Mouse (Mus musculus): ENCODE data around the gene Rps6kc1. TPM values are rescaled to one million over a fixed set of nuclear protein-coding genes. Genes with fewer than 3 reads are reported as not detected.

Rps6kc1 gene
- polyA plus RNA-seq, 1 experiment, result 7.4 TPM

DNA sequence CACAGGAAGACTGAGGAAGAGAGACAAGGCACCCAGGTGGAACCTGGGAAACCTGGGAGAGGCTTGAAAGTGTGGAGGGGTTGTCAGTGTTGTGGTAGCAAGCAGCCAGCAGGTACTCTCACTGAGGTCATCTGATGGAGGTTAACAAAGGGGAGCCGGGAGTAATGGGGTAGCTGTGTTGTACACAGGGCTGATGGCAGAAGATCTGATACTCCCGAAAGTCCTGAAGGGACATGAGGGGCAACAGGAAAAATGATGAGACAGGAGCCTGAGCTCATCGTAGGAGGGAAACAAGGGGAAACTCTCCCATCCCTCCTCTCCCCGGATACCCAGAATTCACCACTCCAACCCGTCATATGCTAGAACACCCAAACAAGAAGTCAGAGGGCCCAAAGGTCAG lies 244.2 kb downstream of the Rps6kc1 start:
- Histone ChIP-seq H3K4me3 (ENCODE audit: control insufficient read depth, insufficient read depth, low read length) (no peak overlapping the region), H3K36me3 (ENCODE audit: control insufficient read depth, insufficient read depth, low read length) (no peaks in the 10 kb centered on the region), H3K27ac (ENCODE audit: control insufficient read depth, insufficient read depth, low read length) (no peak overlapping the region), H3K4me1 (replicated peaks; ENCODE audit: control insufficient read depth, insufficient read depth, low read length) (no peaks in the 10 kb centered on the region), H3K27me3 (ENCODE audit: control insufficient read depth, insufficient read depth, low read length) (no peaks in the 10 kb centered on the region)
- DNase-seq, result no peak
- 91% methylated on average over 5 of the region's 5 CpGs for WGBS
- no peak for TF ChIP-seq CTCF (IDR thresholded peaks at IDR 0.05; ENCODE audit: borderline replicate concordance, control insufficient read depth, extremely low read depth, insufficient read depth, low read length, poor library complexity)
- no peak for TF ChIP-seq POLR2A (IDR thresholded peaks at IDR 0.05; ENCODE audit: control insufficient read depth, extremely low read depth, insufficient read depth, low read length, poor library complexity)

DNA sequence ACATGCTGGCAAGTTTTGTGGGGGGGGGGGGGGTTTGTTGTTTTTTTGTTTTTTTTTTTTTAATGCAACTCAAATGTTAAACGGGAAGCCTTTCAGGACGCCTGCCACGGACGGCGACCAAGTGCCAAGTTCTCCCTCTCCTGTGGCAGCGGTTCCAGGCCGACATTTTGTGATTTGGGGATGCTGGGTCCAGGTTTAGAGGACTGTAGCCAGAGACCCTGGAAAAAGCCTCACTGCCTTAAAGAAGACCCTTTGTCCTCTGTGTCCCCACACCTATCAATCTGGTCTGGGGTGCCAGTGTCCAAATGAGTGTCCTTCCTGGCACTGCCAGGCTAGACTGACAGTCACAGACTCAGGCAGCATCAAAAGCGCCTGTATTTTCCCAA lies 246.1 kb downstream of the Rps6kc1 start:
- DNase-seq, result no peak
- Histone ChIP-seq H3K4me1 (replicated peaks; ENCODE audit: control insufficient read depth, insufficient read depth, low read length) (no peaks in the 10 kb centered on the region), H3K27me3 (ENCODE audit: control insufficient read depth, insufficient read depth, low read length) (no peaks in the 10 kb centered on the region), H3K4me3 (ENCODE audit: control insufficient read depth, insufficient read depth, low read length) (no peak overlapping the region), H3K27ac (ENCODE audit: control insufficient read depth, insufficient read depth, low read length) (no peak overlapping the region), H3K36me3 (ENCODE audit: control insufficient read depth, insufficient read depth, low read length) (no peaks in the 10 kb centered on the region)
- 90% methylated on average over 8 of the region's 8 CpGs for WGBS
- TF ChIP-seq POLR2A (IDR thresholded peaks at IDR 0.05; ENCODE audit: control insufficient read depth, extremely low read depth, insufficient read depth, low read length, poor library complexity) (no peak), CTCF (IDR thresholded peaks at IDR 0.05; ENCODE audit: borderline replicate concordance, control insufficient read depth, extremely low read depth, insufficient read depth, low read length, poor library complexity) (no peak)

GRCm38 (mm10) chr1:190664767-190665489 lies 246.6 kb downstream of the Rps6kc1 start:
- WGBS, result 92% methylated on average over 21 of the region's 21 CpGs
- no peak for TF ChIP-seq POLR2A (IDR thresholded peaks at IDR 0.05; ENCODE audit: control insufficient read depth, extremely low read depth, insufficient read depth, low read length, poor library complexity)
- no peak for TF ChIP-seq CTCF (IDR thresholded peaks at IDR 0.05; ENCODE audit: borderline replicate concordance, control insufficient read depth, extremely low read depth, insufficient read depth, low read length, poor library complexity)
- Histone ChIP-seq H3K4me1 (replicated peaks; ENCODE audit: control insufficient read depth, insufficient read depth, low read length) (no peaks in the 10 kb centered on the region), H3K27me3 (ENCODE audit: control insufficient read depth, insufficient read depth, low read length) (no peaks in the 10 kb centered on the region), H3K36me3 (ENCODE audit: control insufficient read depth, insufficient read depth, low read length) (no peaks in the 10 kb centered on the region), H3K27ac (ENCODE audit: control insufficient read depth, insufficient read depth, low read length) (no peak overlapping the region), H3K4me3 (ENCODE audit: control insufficient read depth, insufficient read depth, low read length) (no peak overlapping the region)
- DNase-seq, result no peak

DNA sequence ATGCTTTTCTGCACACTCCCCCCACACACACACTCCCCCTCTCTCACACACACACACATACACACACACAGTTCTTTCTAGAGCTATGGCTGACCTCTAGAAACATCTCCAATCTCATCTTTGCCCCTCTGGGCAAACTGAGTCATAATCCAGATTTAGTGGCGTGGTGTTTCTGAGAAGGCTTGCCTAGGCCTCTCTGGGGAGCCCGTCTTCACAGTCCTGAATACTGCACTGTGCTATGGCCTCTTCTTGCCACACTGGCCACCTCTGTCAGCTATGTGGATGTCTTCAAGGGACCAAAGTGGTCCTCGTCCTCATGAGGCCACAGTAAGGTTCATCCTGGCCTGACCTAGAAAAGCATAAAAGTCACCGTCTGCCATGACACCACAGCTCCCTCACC lies 247.6 kb downstream of the Rps6kc1 start:
- H3K36me3 ChIP-seq (ENCODE audit: control insufficient read depth, insufficient read depth, low read length), result no peaks in the 10 kb centered on the region

DNA sequence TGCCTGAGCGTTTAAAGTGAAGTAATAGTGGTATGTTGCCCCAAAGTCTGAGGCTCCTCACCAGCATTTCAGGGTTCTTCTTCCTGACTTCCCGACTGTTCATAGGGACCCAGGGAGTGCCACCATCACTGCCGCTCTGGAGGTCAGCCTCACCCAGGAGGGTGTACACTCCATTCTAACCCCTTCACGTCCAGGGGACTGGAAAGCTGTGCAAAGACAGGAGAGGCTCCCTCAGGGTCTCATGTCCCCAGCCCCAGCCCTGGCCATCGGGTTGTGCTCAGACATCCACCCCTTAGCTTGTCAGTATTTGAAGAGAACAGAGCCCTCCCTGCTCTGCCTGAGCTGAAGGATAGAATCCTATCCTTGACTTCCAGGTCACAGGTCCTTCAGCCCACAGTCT lies 248.8 kb downstream of the Rps6kc1 start:
- DNase-seq, result no peak
- 90% methylated on average over 5 of the region's 5 CpGs for WGBS
- Histone ChIP-seq H3K27ac (ENCODE audit: control insufficient read depth, insufficient read depth, low read length) (no peak overlapping the region), H3K4me1 (replicated peaks; ENCODE audit: control insufficient read depth, insufficient read depth, low read length) (no peaks in the 10 kb centered on the region), H3K27me3 (ENCODE audit: control insufficient read depth, insufficient read depth, low read length) (no peaks in the 10 kb centered on the region), H3K4me3 (ENCODE audit: control insufficient read depth, insufficient read depth, low read length) (no peak overlapping the region), H3K36me3 (ENCODE audit: control insufficient read depth, insufficient read depth, low read length) (no peaks in the 10 kb centered on the region)
- no peak for TF ChIP-seq POLR2A (IDR thresholded peaks at IDR 0.05; ENCODE audit: control insufficient read depth, extremely low read depth, insufficient read depth, low read length, poor library complexity)
- no peak for TF ChIP-seq CTCF (IDR thresholded peaks at IDR 0.05; ENCODE audit: borderline replicate concordance, control insufficient read depth, extremely low read depth, insufficient read depth, low read length, poor library complexity)

More for the DNA sequence above, 247.6 kb downstream of the Rps6kc1 start:
- H3K27ac ChIP-seq (ENCODE audit: control insufficient read depth, insufficient read depth, low read length), result no peak overlapping the region
- no peaks in the 10 kb centered on the region for H3K27me3 ChIP-seq (ENCODE audit: control insufficient read depth, insufficient read depth, low read length)
- WGBS, result 93% methylated on average over 4 of the region's 4 CpGs
- DNase-seq, result no peak
- H3K4me1 ChIP-seq (replicated peaks; ENCODE audit: control insufficient read depth, insufficient read depth, low read length), result no peaks in the 10 kb centered on the region
- H3K4me3 ChIP-seq (ENCODE audit: control insufficient read depth, insufficient read depth, low read length), result no peak overlapping the region
- TF ChIP-seq POLR2A (IDR thresholded peaks at IDR 0.05; ENCODE audit: control insufficient read depth, extremely low read depth, insufficient read depth, low read length, poor library complexity), result no peak
- no peak for TF ChIP-seq CTCF (IDR thresholded peaks at IDR 0.05; ENCODE audit: borderline replicate concordance, control insufficient read depth, extremely low read depth, insufficient read depth, low read length, poor library complexity)

GRCm38 (mm10) chr1:190661764-190662163 lies 249.8 kb downstream of the Rps6kc1 start:
- 89% methylated on average over 4 of the region's 4 CpGs for WGBS
- Histone ChIP-seq H3K4me3 (ENCODE audit: control insufficient read depth, insufficient read depth, low read length) (no peak overlapping the region), H3K4me1 (replicated peaks; ENCODE audit: control insufficient read depth, insufficient read depth, low read length) (no peaks in the 10 kb centered on the region), H3K36me3 (ENCODE audit: control insufficient read depth, insufficient read depth, low read length) (no peaks in the 10 kb centered on the region), H3K27ac (ENCODE audit: control insufficient read depth, insufficient read depth, low read length) (no peak overlapping the region), H3K27me3 (ENCODE audit: control insufficient read depth, insufficient read depth, low read length) (no peaks in the 10 kb centered on the region)
- no peak for DNase-seq
- TF ChIP-seq POLR2A (IDR thresholded peaks at IDR 0.05; ENCODE audit: control insufficient read depth, extremely low read depth, insufficient read depth, low read length, poor library complexity) (no peak), CTCF (IDR thresholded peaks at IDR 0.05; ENCODE audit: borderline replicate concordance, control insufficient read depth, extremely low read depth, insufficient read depth, low read length, poor library complexity) (no peak)

All from thymus, adult 2 months (tissue).